Mouse (Mus musculus) embryo, embryonic 11 days (tissue): ENCODE results near the gene Olfr461.
"Not testable (repeated sequence)": the region's sequence is repeated elsewhere in the genome, so short reads cannot be mapped to it uniquely, and the experiment has no call there.

Source experiments
- DNase-seq: peaks from one replicate; pipeline ENCODE4 v3.0.0-alpha.2; 2015

Gene Olfr461

DNA sequence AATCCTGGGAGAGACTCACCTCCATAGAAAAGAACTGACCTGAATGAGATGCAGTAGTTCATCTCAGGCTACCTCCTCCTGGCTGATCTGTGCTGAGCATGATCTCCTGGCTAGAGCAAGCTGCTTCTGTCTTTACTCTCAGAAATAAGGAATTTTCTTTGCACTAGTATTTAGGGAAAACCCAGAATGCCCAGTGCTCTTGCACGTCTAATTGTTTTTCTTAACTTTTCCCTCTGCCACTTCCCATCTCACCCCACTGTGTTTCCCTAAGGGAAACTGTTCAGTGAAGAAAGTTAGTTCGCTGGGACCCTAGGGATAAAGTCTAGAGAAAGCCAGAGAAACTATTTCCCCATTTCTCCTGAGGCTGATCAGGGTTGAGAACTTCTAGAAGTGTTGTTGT, at the start of gene Olfr461:
Olfr461 (minus strand) TSS at position 101 of the 400 bp plus-strand sequence.
- no peak for DNase-seq

- not testable (repeated sequence) for DNase-seq
Observed at GRCm38 (mm10) chr6:40598546-40598945, 43.7 kb upstream of the Olfr461 start.

GRCm38 (mm10) chr6:40594804-40595550, 40.1 kb upstream of the Olfr461 start:
- DNase-seq, result no peak

- no peak for DNase-seq
Observed at GRCm38 (mm10) chr6:40588346-40588745, 33.5 kb upstream of the Olfr461 start.

DNA sequence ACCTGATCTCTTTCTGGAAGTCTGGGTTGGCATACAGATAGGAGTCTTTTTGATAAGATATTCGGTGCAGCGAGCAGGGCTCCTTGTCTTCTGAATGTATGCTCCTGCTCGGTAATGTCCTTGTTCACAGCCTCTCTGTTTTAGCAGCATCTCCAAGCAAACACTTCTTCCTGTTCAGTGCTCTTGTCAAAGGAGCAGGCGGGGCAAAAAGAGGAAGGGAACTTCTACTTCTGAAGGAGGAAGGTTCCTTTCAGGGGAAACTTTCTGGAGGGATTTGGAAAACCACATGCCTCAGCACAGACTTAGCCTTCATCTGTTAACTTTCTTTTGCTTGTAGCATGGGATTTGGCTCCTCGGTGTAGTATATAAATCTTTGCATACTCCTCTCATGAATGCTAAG, 30.8 kb upstream of the Olfr461 start, which contains the start of gene Clec5a:
Clec5a (minus strand) TSS at position 177 of the 400 bp plus-strand sequence.
- no peak for DNase-seq

- DNase-seq, result no peak
Observed at GRCm38 (mm10) chr6:40584336-40584735, 29.5 kb upstream of the Olfr461 start.

DNA sequence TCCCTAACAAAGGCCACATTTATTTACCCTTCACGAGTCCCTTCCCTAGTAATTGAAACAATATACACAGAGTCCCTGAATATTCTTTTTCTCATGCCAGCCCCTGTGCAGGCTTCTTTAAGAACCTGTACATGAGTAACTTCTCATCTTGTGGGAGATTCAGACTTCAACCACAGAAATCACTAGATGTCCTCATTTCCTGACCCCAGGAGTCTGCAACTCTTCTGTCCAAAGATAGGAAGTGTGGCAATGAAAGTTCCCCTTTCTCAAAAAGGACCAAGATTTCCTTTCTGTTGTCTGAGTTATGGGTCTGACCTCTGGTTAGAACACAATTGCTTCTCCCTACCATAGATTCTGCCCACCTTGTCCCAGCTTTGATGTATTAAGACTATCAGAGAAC, 21.5 kb upstream of the Olfr461 start:
- DNase-seq, result no peak

GRCm38 (mm10) chr6:40573618-40574017, 18.8 kb upstream of the Olfr461 start:
- DNase-seq, result no peak

DNA sequence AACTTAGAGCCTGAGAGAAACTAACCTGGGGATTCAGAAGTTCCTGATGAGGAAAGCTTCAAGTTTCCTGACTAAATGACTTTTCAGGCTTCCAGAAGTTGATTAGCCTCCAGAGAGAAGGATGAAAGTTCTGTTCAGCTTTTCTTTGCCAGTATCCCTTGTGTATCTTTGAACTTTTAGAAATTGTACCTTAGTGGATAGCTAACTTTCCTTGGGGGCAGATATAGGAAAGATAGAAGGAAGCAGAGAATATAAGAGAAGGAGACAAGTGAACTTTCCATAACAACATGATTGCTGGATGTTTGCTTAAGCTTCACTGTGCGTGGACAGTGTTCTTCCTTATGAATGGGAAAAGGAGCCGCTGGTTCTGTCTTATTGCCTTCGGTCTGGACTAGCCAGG, 14.3 kb upstream of the Olfr461 start, which contains the start of gene Olfr460:
Olfr460 (plus strand) TSS at position 301 of the 400 bp plus-strand sequence.
- no peak for DNase-seq

- DNase-seq, result no peak
Observed at GRCm38 (mm10) chr6:40544690-40545089, 10.2 kb downstream of the Olfr461 start.

- DNase-seq, result no peak
Observed at GRCm38 (mm10) chr6:40519408-40519807, 35.4 kb downstream of the Olfr461 start, which contains the start of gene Prss37. Prss37 (minus strand) TSS chr6:40519508.

DNA sequence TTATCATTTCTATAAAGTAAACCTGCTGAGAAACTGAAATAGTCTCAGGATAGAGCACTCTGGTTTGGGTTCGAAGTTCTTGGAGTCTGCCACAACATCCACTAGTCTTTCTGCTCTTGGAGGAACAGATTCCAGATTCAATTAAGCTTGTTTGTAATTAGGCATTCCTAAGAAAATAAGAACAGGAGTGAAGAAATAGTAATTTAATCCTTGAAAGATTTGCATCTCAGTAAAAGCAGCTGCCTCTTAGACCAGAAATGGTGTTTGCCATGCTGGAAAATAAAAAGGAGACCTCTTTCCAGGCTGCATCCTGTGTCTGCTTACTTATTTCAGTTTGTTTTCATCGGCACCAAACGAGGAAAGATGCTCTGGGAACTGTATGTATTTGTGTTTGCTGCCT, 61.6 kb downstream of the Olfr461 start, which contains the start of gene Tas2r108:
Tas2r108 (plus strand) TSS at position 301 of the 400 bp plus-strand sequence.
- DNase-seq, result no peak
